Mouse (Mus musculus): Measurements from ENCODE around the gene Porcn.

The Porcn gene

DNA sequence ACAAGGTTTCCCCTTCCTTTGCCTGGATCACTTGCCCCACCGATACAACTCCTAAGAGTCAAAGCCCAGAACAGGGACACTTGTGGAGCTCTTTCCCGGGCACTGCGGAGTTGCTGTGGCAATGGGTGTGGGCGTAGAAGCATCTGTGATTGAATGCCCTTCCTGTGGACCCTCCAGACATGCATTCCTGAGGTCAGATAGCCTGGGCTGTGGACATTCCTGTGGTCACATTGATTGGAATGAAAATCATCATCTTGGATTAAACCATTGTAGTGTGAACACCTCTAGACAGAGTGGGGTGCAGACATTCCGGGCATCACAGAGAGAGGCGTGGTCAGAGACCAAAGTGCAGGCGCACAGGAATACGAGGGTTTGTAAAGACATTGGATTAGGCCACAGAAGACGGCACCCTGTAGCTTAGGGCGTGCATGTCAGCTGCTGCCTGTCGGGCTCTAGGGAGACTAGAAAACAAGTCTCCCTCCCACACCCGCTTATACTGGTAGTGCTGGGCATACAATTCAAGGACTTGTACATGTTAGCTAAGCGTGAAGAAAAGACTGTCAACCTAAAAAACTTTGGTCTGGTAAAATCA is 32.6 kb upstream of the Porcn start:
- Histone ChIP-seq H3K27me3 (ENCODE audit: insufficient read depth, low read length) (no peaks in the 10 kb centered on the region), H3K9me3 (ENCODE audit: low read length) (no peaks in the 10 kb centered on the region), H3K4me1 (replicated peaks; ENCODE audit: low read depth, low read length) (peaks cover 23% of the 10 kb centered on the region), H3K36me3 (ENCODE audit: insufficient read depth, low read length) (peaks cover 28% of the 10 kb centered on the region), H3K4me3 (replicated peaks; ENCODE audit: low read length) (no peak overlapping the region)
- TF ChIP-seq CTCF (conservative IDR thresholded peaks at IDR 0.05; ENCODE audit: low read length) = no peak
- TF ChIP-seq POU5F1 (IDR thresholded peaks at IDR 0.05; ENCODE audit: borderline replicate concordance, low read length) = no peak
- TF ChIP-seq NANOG (IDR thresholded peaks at IDR 0.05; ENCODE audit: borderline replicate concordance, low read length) = no peak

DNA sequence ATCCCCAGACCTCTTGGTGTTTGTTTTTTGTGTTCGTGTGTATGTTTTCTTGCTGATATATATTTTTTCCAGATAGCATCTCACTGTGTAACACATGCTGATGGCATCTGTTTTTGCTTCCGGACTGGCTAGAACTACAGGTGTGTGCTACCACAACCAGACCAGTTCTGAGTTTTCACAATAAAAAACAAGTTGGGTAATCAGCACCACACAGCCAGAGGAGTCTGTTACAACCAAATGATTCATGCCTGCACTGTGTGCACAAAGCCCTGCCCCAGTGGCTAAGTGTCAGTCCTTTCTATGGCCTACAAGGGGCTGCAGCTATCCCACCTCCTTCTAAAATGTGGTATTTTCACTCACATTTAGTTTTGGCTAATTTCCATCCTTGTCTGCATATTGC is 30.4 kb upstream of the Porcn start:
- Histone ChIP-seq H3K27me3 (ENCODE audit: insufficient read depth, low read length) (no peaks in the 10 kb centered on the region), H3K4me3 (replicated peaks; ENCODE audit: low read length) (no peak overlapping the region), H3K9me3 (ENCODE audit: low read length) (no peaks in the 10 kb centered on the region), H3K36me3 (ENCODE audit: insufficient read depth, low read length) (peaks cover 15% of the 10 kb centered on the region), H3K4me1 (replicated peaks; ENCODE audit: low read depth, low read length) (peaks cover 23% of the 10 kb centered on the region)
- no peak for TF ChIP-seq POU5F1 (IDR thresholded peaks at IDR 0.05; ENCODE audit: borderline replicate concordance, low read length)
- TF ChIP-seq NANOG (IDR thresholded peaks at IDR 0.05; ENCODE audit: borderline replicate concordance, low read length) = no peak
- no peak for TF ChIP-seq CTCF (conservative IDR thresholded peaks at IDR 0.05; ENCODE audit: low read length)

GRCm38 (mm10) chrX:8233602-8234001 is 27.3 kb upstream of the Porcn start:
- H3K9me3 ChIP-seq (ENCODE audit: low read length) = no peaks in the 10 kb centered on the region
- no peaks in the 10 kb centered on the region for H3K27me3 ChIP-seq (ENCODE audit: insufficient read depth, low read length)
- peaks cover 17% of the 10 kb centered on the region for H3K4me1 ChIP-seq (replicated peaks; ENCODE audit: low read depth, low read length)
- H3K4me3 ChIP-seq (replicated peaks; ENCODE audit: low read length) = no peak overlapping the region
- no peak for TF ChIP-seq CTCF (conservative IDR thresholded peaks at IDR 0.05; ENCODE audit: low read length)
- TF ChIP-seq POU5F1 (IDR thresholded peaks at IDR 0.05; ENCODE audit: borderline replicate concordance, low read length) = no peak
- TF ChIP-seq NANOG (IDR thresholded peaks at IDR 0.05; ENCODE audit: borderline replicate concordance, low read length) = no peak
- no peaks in the 10 kb centered on the region for H3K36me3 ChIP-seq (ENCODE audit: insufficient read depth, low read length)

DNA sequence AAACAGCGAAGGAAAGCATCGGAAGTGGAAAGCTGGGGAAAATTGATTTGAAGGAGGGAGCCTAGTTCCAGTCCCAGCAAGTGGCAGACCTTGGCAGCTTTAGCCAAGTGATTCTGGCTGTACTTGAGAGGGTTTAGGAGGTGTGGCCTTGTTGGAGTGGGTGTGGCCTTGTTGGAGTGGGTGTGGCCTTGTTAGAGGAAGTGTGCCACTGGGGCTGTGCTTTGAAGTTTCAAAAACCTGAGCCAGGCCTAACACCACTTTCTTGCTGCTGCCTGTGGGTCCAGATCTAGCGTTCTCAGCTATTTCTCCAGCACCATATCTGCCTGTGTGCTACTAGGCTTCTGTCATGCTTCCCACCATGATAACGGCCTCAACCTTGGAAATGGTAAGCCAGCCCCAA is 23.9 kb upstream of the Porcn start:
- no peak for TF ChIP-seq POU5F1 (IDR thresholded peaks at IDR 0.05; ENCODE audit: borderline replicate concordance, low read length)
- Histone ChIP-seq H3K4me3 (replicated peaks; ENCODE audit: low read length) (peak overlapping the region; percentile 46), H3K4me1 (replicated peaks; ENCODE audit: low read depth, low read length) (peaks cover 11% of the 10 kb centered on the region), H3K27me3 (ENCODE audit: insufficient read depth, low read length) (no peaks in the 10 kb centered on the region), H3K9me3 (ENCODE audit: low read length) (no peaks in the 10 kb centered on the region), H3K36me3 (ENCODE audit: insufficient read depth, low read length) (no peaks in the 10 kb centered on the region)

GRCm38 (mm10) chrX:8223473-8223872 is 17.1 kb upstream of the Porcn start:
- H3K9me3 ChIP-seq (ENCODE audit: low read length) = no peaks in the 10 kb centered on the region

GRCm38 (mm10) chrX:8222678-8223421 is 16.5 kb upstream of the Porcn start:
- no peaks in the 10 kb centered on the region for H3K36me3 ChIP-seq (ENCODE audit: insufficient read depth, low read length)
- H3K27me3 ChIP-seq (ENCODE audit: insufficient read depth, low read length) = 0 out of 2 replicates have a peak, but pooled peaks cover 4% of the 10 kb centered on the region
- no peaks in the 10 kb centered on the region for H3K9me3 ChIP-seq (ENCODE audit: low read length)
- H3K4me1 ChIP-seq (replicated peaks; ENCODE audit: low read depth, low read length) = peaks cover 51% of the 10 kb centered on the region
- TF ChIP-seq NANOG (IDR thresholded peaks at IDR 0.05; ENCODE audit: borderline replicate concordance, low read length) = no peak
- TF ChIP-seq CTCF (conservative IDR thresholded peaks at IDR 0.05; ENCODE audit: low read length) = no peak
- no peak for TF ChIP-seq POU5F1 (IDR thresholded peaks at IDR 0.05; ENCODE audit: borderline replicate concordance, low read length)
- H3K4me3 ChIP-seq (replicated peaks; ENCODE audit: low read length) = no peak overlapping the region

More at GRCm38 (mm10) chrX:8223473-8223872, 17.1 kb upstream of the Porcn start:
- H3K36me3 ChIP-seq (ENCODE audit: insufficient read depth, low read length) = no peaks in the 10 kb centered on the region
- no peaks in the 10 kb centered on the region for H3K27me3 ChIP-seq (ENCODE audit: insufficient read depth, low read length)
- TF ChIP-seq POU5F1 (IDR thresholded peaks at IDR 0.05; ENCODE audit: borderline replicate concordance, low read length) (no peak), NANOG (IDR thresholded peaks at IDR 0.05; ENCODE audit: borderline replicate concordance, low read length) (no peak), CTCF (conservative IDR thresholded peaks at IDR 0.05; ENCODE audit: low read length) (no peak)
- no peak overlapping the region for H3K4me3 ChIP-seq (replicated peaks; ENCODE audit: low read length)
- peaks cover 44% of the 10 kb centered on the region for H3K4me1 ChIP-seq (replicated peaks; ENCODE audit: low read depth, low read length)

GRCm38 (mm10) chrX:8222296-8222677 is 16.0 kb upstream of the Porcn start:
- TF ChIP-seq CTCF (conservative IDR thresholded peaks at IDR 0.05; ENCODE audit: low read length) = no peak
- TF ChIP-seq NANOG (IDR thresholded peaks at IDR 0.05; ENCODE audit: borderline replicate concordance, low read length) = no peak
- TF ChIP-seq POU5F1 (IDR thresholded peaks at IDR 0.05; ENCODE audit: borderline replicate concordance, low read length) = no peak
- no peak overlapping the region for H3K4me3 ChIP-seq (replicated peaks; ENCODE audit: low read length)

DNA sequence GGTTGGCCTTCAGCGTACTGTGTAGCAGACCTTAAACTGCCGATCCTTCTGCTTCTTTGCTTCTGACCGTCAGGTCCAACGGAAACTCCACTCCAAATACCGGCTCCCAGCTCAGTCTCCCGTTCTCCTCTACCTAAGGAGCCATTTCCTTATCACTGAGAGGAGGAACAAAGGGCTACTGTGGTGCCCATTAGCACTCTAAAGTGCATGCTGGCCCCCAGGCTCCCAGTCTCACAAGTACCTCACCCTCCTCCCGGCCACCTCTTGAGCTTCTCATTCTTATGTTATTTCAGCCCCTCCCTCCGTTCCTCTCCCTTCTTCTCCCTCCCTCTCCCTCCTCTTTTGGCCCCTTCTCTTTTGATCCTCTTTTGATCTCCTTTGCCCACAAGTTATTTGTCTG is 13.3 kb upstream of the Porcn start:
- 0 out of 2 replicates have a peak, but pooled peaks cover 9% of the 10 kb centered on the region for H3K27me3 ChIP-seq (ENCODE audit: insufficient read depth, low read length)
- no peak for TF ChIP-seq POU5F1 (IDR thresholded peaks at IDR 0.05; ENCODE audit: borderline replicate concordance, low read length)
- TF ChIP-seq NANOG (IDR thresholded peaks at IDR 0.05; ENCODE audit: borderline replicate concordance, low read length) = peak; percentile 77; the same call in 1 of the 2 replicates
- H3K36me3 ChIP-seq (ENCODE audit: insufficient read depth, low read length) = no peaks in the 10 kb centered on the region
- H3K9me3 ChIP-seq (ENCODE audit: low read length) = no peaks in the 10 kb centered on the region
- H3K4me1 ChIP-seq (replicated peaks; ENCODE audit: low read depth, low read length) = peaks cover 56% of the 10 kb centered on the region
- peak overlapping the region; percentile 32; the same call in 1 of the 2 replicates for H3K4me3 ChIP-seq (replicated peaks; ENCODE audit: low read length)

More at GRCm38 (mm10) chrX:8222296-8222677, 16.0 kb upstream of the Porcn start:
- Histone ChIP-seq H3K4me1 (replicated peaks; ENCODE audit: low read depth, low read length) (peaks cover 56% of the 10 kb centered on the region), H3K27me3 (ENCODE audit: insufficient read depth, low read length) (0 out of 2 replicates have a peak, but pooled peaks cover 7% of the 10 kb centered on the region), H3K9me3 (ENCODE audit: low read length) (no peaks in the 10 kb centered on the region), H3K36me3 (ENCODE audit: insufficient read depth, low read length) (no peaks in the 10 kb centered on the region)

All from E14TG2a.4 (cell line).